Mouse (Mus musculus): ENCODE measurements around the gene Cradd.

- TF ChIP-seq EP300 (IDR thresholded peaks at IDR 0.05; ENCODE audit: low read depth) (no peak), CTCF (IDR thresholded peaks at IDR 0.05; ENCODE audit: low read depth) (no peak)
Measured at GRCm38 (mm10) chr10:95258471-95259155, 65.3 kb downstream of the Cradd start.
